Comparison of ENCODE assay signal across 14 mouse cellular contexts in the genomic region with DNA sequence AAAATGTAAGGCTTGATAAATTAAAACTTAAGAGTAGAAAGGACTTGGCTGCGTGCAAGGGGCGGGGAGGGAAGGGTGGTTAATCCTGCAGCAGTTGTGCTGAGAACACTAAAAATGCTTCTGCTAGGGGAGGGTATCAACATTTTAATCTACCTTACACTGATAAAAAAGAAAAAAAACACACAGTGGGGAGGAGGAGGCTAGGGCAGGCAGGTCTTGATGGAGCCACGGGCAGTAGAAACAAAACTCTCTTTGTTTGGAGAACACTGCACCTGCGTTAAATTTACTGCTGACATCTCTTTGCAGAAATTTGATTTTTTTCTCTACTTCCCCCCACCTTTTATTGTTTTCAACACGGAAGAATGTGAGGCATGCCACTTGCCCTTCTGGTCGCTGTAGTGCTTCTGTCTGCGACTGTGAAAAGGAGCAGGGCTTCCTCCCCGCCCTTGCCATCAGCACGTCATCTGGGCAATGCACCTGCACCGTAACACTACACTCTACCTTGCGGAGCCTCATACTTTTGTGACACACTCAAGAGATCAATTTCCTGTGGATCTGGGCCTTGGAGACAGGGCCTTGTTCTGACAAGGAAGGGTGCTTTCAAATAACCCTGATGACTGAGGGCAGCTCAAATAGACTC.
DNase-seq lines count a peak whose midpoint lies in the region; ATAC-seq and TF ChIP-seq lines count a peak whose summit lies in the region.
"Had no signal": no experiment of that assay in that cellular context is flagged by ENCODE, and none has a peak within 500 bp of the region (broad histone marks: within the 10 kb centered on the region; RNA-seq: fewer than 3 reads in every experiment).

No protein-coding gene starts in this region.

- ATAC-seq in embryonic facial prominence, embryonic 13.5 days (ENCODE audit: insufficient number of reproducible peaks, insufficient read depth, low FRiP score, low TSS enrichment, low read depth), result peak; percentile 89
- peak; percentile 95 for ATAC-seq in lung, embryonic 14.5 days (ENCODE audit: insufficient read depth)
- no peak for ATAC-seq in forebrain, embryonic 11.5 days (replicated peaks; ENCODE audit: low FRiP score)
- ATAC-seq: midbrain, embryonic 15.5 days had no signal

- no peaks in the 10 kb centered on the region for H3K36me3 ChIP-seq in embryonic facial prominence, embryonic 13.5 days
- no peaks in the 10 kb centered on the region for H3K36me3 ChIP-seq in lung, embryonic 14.5 days (ENCODE audit: insufficient read depth)
- H3K36me3 ChIP-seq in forebrain, embryonic 11.5 days (ENCODE audit: control insufficient read depth, insufficient read depth, low read length), result no peaks in the 10 kb centered on the region
- H3K36me3 ChIP-seq: forebrain, embryonic 10.5 days; liver, embryonic 13.5 days; midbrain, embryonic 15.5 days; neural tube, embryonic 13.5 days had no signal

- H3K9me3 ChIP-seq in embryonic facial prominence, embryonic 13.5 days, result no peaks in the 10 kb centered on the region
- H3K9me3 ChIP-seq in lung, embryonic 14.5 days (ENCODE audit: low read depth, low read length), result no peaks in the 10 kb centered on the region
- no peaks in the 10 kb centered on the region for H3K9me3 ChIP-seq in forebrain, embryonic 11.5 days (ENCODE audit: control insufficient read depth, low read length)
- H3K9me3 ChIP-seq: forebrain, embryonic 10.5 days; liver, embryonic 13.5 days; midbrain, embryonic 15.5 days; neural tube, embryonic 13.5 days had no signal

- H3K4me2 ChIP-seq in embryonic facial prominence, embryonic 13.5 days, result no peak overlapping the region
- no peak overlapping the region for H3K4me2 ChIP-seq in lung, embryonic 14.5 days
- no peak overlapping the region for H3K4me2 ChIP-seq in forebrain, embryonic 11.5 days (ENCODE audit: low read depth, low read length, severe bottlenecking)
- H3K4me2 ChIP-seq: hindbrain, embryonic 14.5 days; liver, embryonic 13.5 days; midbrain, embryonic 15.5 days; neural tube, embryonic 13.5 days had no signal

- H3K4me1 ChIP-seq in embryonic facial prominence, embryonic 13.5 days, result no peaks in the 10 kb centered on the region; the same call in 1 of the 2 replicates
- H3K4me1 ChIP-seq in lung, embryonic 14.5 days (ENCODE audit: insufficient read depth), result no peaks in the 10 kb centered on the region
- 0 out of 2 replicates have a peak, but pooled peaks cover 2% of the 10 kb centered on the region for H3K4me1 ChIP-seq in forebrain, embryonic 11.5 days (replicated peaks; ENCODE audit: control insufficient read depth, insufficient read depth, low read length)
- H3K4me1 ChIP-seq: liver, embryonic 13.5 days; midbrain, embryonic 15.5 days; neural tube, embryonic 13.5 days had no signal

- H3K27ac ChIP-seq in embryonic facial prominence, embryonic 13.5 days, result no peak overlapping the region
- peak overlapping the region; percentile 77 for H3K27ac ChIP-seq in lung, embryonic 14.5 days (ENCODE audit: low read depth)
- H3K27ac ChIP-seq in forebrain, embryonic 11.5 days (ENCODE audit: low read depth, low read length), result no peak overlapping the region
- H3K27ac ChIP-seq: forebrain, embryonic 10.5 days; hindbrain, embryonic 14.5 days; liver, embryonic 13.5 days; midbrain, embryonic 15.5 days; neural tube, embryonic 13.5 days had no signal

- 33% methylated on average over 11 of the region's 11 CpGs for WGBS in embryonic facial prominence, embryonic 13.5 days
- 47% methylated on average over 11 of the region's 11 CpGs for WGBS in lung, embryonic 14.5 days
- WGBS in forebrain, embryonic 11.5 days, result 52% methylated on average over 11 of the region's 11 CpGs

- H3K27me3 ChIP-seq in embryonic facial prominence, embryonic 13.5 days, result no peaks in the 10 kb centered on the region
- H3K27me3 ChIP-seq in lung, embryonic 14.5 days (ENCODE audit: insufficient read depth, low read length), result no peaks in the 10 kb centered on the region
- no peaks in the 10 kb centered on the region for H3K27me3 ChIP-seq in forebrain, embryonic 11.5 days (ENCODE audit: control insufficient read depth, insufficient read depth, low read length)
- H3K27me3 ChIP-seq: liver, embryonic 13.5 days; midbrain, embryonic 15.5 days; neural tube, embryonic 13.5 days had no signal

- H3K4me3 ChIP-seq in embryonic facial prominence, embryonic 13.5 days, result no peak overlapping the region
- H3K4me3 ChIP-seq in lung, embryonic 14.5 days (ENCODE audit: low read depth, low read length), result no peak overlapping the region
- H3K4me3 ChIP-seq in forebrain, embryonic 11.5 days (ENCODE audit: low read depth, low read length), result no peak overlapping the region
- H3K4me3 ChIP-seq: forebrain, embryonic 10.5 days; liver, embryonic 13.5 days; midbrain, embryonic 15.5 days; neural tube, embryonic 13.5 days had no signal

- TF ChIP-seq CTCF in lung, embryonic 14.5 days (IDR thresholded peaks at IDR 0.05; ENCODE audit: low read depth), result no peak

- peak; percentile 7 for DNase-seq in thymus, postnatal 14 days
- DNase-seq in thymus, postnatal 10 days (ENCODE audit: low spot score in 2 of 2), result no peak
- peak; percentile 67 for DNase-seq in lung, embryonic 14.5 days
- no peak for DNase-seq in frontal cortex, postnatal 10 days (ENCODE audit: low spot score in 2 of 2)
- DNase-seq in frontal cortex, postnatal 14 days (ENCODE audit: low spot score in 2 of 2), result no peak
- no peak for DNase-seq in forebrain, embryonic 11.5 days (ENCODE audit: low spot score)
- DNase-seq: cerebellum, postnatal 25 days; liver, embryonic 13.5 days; right cerebral cortex, postnatal 25 days had no signal

- H3K9ac ChIP-seq in embryonic facial prominence, embryonic 13.5 days, result no peak overlapping the region
- H3K9ac ChIP-seq in lung, embryonic 14.5 days, result no peak overlapping the region
- no peak overlapping the region for H3K9ac ChIP-seq in forebrain, embryonic 11.5 days (ENCODE audit: low read length)
- H3K9ac ChIP-seq: hindbrain, embryonic 14.5 days; liver, embryonic 13.5 days; midbrain, embryonic 15.5 days; neural tube, embryonic 13.5 days had no signal

Comparison
In these comparisons a context has a peak if more than half of its experiments do, and no peak if none do; other contexts are left out.
1. DNase-seq: peak in thymus, postnatal 14 days (single experiment) and lung, embryonic 14.5 days (single experiment); none in thymus, postnatal 10 days (0 of 2), frontal cortex, postnatal 10 days (0 of 2), frontal cortex, postnatal 14 days (0 of 2) and forebrain, embryonic 11.5 days (single experiment).